Mouse (Mus musculus) erythroid progenitor cell, adult 5-6 weeks (primary cell): ENCODE data around the gene Wbp1. TPM values are rescaled to one million over a fixed set of nuclear protein-coding genes. Genes with fewer than 3 reads are reported as not detected.
A peak's percentile ranks its signal among the peaks of the same experiment; 100 is the strongest.

Source experiments
- ATAC-seq: replicated peaks from 2 replicates; pipeline ENCODE4 v1.8.0; 2016; ENCODE audit warnings: moderate number of reproducible peaks, mild to moderate bottlenecking, moderate TSS enrichment, inconsistent platforms; ENCODE audit not compliant: poor library complexity, low FRiP score, severe bottlenecking
- total RNA-seq, 2 experiments: library from RNA; stranded (forward) in 1 of 2; stranded (reverse) in 1 of 2; fragments of 150-400 nt in 1 of 2; fragments of 186-747, 209-891 nt in 1 of 2; gene quantifications; 2 replicates each; pipeline versions ENCODE4 v1.2.3 to v1.2.4; 2015 to 2017; ENCODE audit warnings: low replicate concordance in 2 of 2

Gene Wbp1
- total RNA-seq, 2 experiments from 2014 or later: 42.3 to 83.6 TPM

- no peak for ATAC-seq
Measured at GRCm38 (mm10) chr6:83142211-83142731, 20.9 kb upstream of the Wbp1 start.

GRCm38 (mm10) chr6:83141636-83142035, 20.3 kb upstream of the Wbp1 start:
- ATAC-seq: no peak

DNA sequence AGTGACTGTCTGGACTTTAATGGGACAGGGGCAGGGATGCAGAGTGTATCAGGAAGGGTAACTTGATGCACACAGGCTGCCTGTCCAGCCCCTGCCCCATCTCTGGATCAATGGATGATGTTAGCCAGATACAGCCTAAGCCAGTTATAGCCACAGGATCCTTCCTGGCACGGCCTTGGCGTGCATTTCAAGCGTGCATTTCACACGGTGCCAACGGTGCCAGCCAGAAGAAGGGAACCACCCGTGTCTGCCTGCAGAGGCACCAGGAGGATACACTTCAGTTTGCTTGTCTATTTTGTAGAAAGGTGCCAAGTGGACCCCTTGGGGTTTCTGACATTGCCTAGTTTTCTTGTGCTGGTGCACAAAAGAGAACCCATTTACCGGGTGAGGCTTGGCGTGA, 18.7 kb upstream of the Wbp1 start:
- ATAC-seq: no peak

DNA sequence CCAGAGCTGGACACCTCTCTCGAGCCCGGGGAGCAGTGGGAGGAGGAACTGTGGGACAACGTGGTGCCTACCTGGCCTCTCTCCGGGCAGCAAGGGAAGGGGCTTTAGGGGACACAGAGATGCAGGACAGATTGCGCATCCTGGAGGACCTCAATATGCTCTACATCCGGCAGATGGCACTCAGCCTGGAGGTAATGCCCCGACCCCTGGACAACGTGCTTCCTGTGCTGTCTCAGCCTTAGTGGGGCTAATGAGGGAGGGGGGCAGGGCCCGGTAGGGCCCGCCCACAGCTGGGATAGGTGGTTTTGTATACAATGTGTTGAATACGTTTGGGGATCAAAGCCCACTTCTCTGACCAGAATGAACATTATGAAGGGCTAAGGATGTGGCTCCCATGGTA, 16.7 kb upstream of the Wbp1 start:
- no peak for ATAC-seq

GRCm38 (mm10) chr6:83137576-83137950, 16.2 kb upstream of the Wbp1 start:
- no peak for ATAC-seq

DNA sequence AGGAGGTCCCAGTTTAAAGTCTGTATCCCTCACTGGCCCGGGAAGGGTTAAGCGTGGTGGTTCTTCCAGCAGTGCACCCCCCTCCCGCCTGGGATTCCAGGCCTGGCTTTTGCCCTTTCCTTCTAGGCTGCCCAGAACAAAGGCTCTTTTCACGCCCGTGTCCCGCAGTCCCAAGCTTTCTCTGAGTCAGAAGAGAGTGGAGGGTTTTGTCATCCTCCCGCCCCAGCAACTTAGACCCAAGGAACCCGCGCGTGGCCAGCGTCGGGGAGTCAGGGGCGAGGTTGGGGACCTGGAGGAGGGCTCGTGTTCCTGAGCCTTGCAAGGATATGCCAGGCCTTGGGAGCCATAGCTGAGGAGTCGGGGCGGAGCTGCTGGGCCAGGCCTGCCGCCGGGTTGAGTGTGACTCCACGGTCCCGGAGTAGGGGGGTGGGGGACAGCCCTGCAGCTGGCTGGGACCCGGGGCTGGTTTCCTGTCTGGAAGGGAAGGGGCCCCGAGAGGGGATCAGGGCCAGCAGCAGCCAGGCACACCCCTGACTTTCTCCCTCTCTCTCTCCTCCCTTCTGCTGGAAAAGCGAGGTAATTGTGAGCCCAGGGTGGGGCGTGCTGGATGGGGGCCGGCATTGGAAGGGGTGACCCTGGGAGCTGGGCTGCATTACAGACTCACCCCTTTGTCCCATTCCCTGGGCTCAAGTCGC, 15.7 kb upstream of the Wbp1 start:
- no peak for ATAC-seq

DNA sequence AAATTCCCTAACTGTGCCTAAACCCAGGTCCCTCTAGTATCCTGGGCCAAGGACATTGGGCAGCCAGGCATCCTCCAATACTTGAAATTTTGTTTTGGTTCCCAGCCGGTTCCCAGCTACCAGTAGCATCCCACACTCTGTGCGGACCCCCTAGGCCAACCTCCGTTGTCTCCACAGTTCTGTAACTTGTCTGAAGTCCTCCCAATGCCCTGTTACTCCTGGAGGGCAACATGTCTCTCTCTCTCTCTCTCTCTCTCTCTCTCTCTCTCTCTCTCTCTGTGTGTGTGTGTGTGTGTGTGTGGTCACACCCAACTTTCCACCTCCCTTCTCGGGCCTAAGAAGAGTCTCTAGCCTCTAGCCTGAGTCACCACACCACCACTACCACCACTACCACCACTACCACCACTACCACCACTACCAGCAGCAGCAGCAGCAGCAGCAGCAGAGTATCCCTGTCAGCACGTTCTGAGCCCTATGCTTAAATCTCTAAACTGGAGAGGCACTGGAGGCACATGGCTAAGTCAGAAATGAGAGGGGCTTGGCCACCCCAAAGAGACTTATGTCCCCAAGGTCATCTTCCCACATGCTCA, 15.0 kb upstream of the Wbp1 start:
- no peak for ATAC-seq

DNA sequence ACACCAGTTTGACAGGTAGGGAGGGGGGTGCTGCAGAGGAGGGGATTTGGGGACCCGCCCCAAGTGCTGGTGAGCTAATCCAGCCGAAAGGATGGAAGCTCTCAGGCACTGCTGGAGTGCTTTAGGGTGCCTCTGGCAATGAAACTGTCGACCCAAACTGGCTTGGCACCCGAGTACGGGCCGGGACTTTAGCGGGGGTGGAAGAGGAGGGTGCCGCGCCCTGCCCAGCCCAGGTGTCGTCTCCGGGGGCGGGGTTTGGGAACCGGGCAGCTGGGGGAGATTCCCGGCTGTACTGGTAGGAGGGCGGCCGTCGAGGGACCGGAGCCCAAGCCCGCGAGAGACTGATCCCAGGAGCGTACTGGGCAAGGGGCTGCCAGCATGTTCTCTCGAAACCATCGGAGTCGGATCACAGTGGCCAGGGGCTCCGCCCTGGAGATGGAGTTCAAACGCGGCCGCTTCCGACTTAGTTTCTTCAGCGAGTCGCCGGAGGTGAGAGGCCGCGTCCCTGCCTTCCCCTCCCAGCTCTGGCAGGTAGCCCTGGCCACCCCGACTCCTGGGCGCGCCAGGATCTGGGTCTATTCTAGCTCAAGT, 14.3 kb upstream of the Wbp1 start:
- no peak for ATAC-seq

DNA sequence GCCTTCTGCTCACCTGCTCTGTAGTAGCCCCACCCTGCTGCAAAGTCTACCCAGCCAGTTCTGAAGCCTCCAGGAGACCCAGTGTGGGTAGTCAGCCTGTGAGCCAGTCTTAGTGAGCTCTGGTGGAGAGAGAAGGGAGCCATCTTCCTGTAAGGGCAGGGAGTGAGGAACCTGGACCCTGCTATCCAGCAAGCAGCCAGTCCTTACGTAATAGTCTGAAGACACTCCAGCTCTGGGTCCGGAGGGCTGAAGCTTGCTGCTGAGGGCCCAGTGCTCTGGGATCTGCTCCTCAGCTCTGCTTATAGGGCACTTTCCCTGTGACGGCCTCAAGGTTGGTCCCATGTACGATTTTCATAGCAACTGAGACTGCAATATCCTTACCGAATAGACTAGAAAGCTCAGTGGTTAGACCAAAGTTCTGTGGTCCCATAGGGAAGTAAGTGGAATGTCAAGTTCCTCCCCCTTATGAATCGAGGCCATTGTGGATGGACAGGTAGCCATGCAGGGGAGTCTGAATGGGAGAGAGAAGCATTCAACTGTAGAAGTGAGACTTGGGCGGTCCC, 13.7 kb upstream of the Wbp1 start, which contains the start of gene Rtkn:
Rtkn (plus strand) TSS at position 513 of the 563 bp plus-strand sequence.
- no peak for ATAC-seq

GRCm38 (mm10) chr6:83134226-83134625, 12.9 kb upstream of the Wbp1 start:
- ATAC-seq: no peak

DNA sequence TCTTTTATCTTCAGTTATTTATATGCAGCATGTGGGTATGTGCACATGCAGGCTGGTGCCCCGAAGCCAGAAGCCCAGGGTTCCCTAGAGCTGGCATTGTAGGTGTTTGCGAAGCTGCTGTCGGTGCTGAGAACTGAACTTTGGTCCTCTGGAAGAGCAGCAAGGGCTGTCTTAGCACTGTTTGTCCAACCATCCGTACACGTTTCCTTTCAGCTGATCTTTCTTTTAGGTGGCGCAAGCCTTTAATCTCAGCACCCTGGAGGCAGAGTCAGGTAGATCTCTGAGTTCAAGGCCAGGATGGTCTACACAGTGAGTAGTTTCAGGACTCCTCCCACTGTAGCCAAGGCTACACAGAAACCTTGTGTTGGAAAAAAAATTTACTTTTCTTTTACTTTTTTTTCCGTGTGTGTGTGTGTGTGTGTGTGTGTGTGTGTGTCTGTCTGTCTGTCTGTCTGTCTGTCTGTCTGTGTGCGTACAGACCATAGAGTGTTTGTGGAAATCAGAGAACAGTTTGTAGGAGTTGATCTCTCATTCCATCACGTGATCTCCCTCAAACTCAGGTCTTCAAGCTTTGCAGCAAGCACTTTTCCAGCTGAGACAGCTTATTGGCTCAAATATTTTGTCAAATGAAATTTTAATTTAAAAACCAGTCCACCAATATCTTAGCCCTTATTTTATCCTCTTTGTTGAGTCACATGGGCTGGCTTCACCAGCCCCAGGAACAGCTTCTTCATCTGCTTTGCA, 11.0 kb upstream of the Wbp1 start:
- no peak for ATAC-seq

GRCm38 (mm10) chr6:83131469-83132034, 10.2 kb upstream of the Wbp1 start:
- no peak for ATAC-seq

DNA sequence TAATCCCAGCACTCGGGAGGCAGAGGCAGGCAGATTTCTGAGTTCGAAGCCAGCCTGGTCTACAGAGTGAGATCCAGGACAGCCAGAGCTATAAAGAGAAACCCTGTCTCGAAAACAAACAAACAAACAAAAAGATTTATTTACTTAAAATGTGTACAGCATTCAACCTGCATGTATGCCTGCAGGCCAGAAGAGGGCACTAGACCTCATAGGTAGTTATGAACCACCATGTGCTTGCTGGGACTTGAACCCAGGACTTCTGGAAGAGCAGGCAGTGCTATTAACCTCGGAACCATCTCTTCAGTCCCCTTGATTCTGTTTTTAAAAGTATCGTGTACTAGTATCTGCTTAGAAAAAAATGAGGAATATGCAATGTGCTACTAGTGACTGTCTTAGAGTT, 6.1 kb upstream of the Wbp1 start:
- ATAC-seq: no peak

- ATAC-seq: no peak
Measured at GRCm38 (mm10) chr6:83125331-83125730, 4.0 kb upstream of the Wbp1 start, which contains the start of gene Ino80b. Gene Ino80b, minus strand, starts transcription at chr6:83125431.

DNA sequence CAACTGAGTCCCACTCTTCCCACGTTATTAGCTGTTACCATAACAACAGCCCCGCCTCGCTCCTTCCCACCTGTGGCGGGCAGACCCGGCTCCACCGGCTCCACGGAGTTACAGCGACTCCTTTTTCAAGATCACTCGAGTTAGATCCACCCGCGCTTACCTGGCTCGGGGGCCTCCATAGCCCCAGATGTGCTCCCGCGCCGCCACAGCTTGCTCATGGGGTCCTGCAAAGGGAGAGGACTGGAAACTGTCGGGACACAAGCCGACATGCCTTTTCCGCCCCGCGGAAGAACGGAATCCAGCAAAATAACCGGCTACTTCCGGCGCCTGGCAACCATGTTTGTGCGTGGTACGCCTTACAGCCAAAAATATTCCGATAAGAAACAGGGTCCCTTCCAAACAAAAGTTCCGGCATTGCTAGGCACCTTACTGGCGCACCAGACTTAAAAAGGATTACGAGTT, 3.5 kb upstream of the Wbp1 start:
- ATAC-seq: peak; percentile 67

DNA sequence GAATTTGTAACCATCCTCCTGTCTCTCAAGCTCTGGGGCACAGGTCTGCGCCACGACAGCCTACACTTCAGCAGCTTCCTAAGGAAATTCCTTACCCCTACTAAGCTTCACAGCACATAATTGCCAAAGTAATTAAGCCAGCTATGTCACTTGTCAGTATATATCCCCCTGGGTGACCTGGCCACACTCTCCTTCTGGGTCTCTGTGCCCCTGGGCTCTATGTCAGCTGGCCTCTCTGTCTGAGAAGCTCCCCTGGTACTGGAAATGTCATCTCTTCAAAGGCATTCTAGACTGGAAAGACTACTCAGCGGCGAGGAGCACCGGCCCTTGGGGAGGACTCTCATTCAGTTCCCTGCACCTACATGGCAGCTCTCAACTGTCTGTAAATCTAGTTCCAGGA, 1.6 kb upstream of the Wbp1 start:
- no peak for ATAC-seq

DNA sequence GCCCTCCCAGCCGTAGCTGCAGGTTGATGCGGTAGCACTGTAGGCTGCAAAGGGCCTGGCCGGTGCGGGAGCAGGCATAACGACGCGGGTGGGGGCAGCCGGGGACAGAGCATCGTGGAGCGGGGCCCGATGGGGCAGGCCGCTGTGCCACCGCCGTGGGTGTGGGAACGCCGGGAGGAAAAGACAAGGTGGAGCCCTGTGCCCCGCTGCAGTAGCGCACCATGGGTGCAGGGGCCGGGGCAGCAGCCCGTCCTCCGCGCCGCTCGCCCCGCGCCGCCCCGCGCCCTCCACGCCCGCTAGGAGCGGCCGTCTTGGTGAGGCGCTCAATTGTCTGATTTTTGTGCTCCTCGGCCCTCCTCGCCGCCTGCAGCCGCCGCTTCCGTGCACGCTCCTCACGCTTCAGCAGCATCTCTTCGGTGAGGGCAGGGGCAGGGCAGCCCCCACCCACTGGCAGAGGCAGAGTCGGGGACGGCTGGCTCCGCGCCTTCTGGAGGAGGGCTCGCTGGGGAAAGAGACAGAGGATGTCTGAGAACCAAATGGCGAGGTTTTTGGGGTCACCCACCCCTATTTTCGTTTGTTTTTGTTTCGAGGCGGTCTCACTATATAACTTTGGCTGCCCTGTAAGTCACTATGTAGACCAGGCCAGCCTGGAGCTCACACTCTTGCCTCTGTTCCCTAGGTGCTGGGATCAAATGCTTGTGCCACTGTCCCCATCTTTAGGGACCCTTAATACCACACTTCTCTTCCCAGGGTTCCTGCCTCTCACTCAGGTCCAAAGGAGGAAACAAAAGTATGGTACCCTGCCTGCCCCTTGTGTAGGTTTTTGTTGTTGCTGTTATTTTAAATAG, 728 bp upstream of the Wbp1 start:
- peak; percentile 27 for ATAC-seq

GRCm38 (mm10) chr6:83119734-83120051, 1.7 kb downstream of the Wbp1 start:
- no peak for ATAC-seq
